Mouse (Mus musculus): ENCODE measurements at regions not wholly inside any gene's neighbourhood (a gene's known extent, or its start where the extent isn't known, plus 50 kb on each side); places are given as distances from the start of the nearest gene placed in this dataset.

- H3K9ac ChIP-seq (ENCODE audit: low read length): no peak overlapping the region
- no peak overlapping the region for H3K4me3 ChIP-seq (ENCODE audit: low read depth, low read length)
- no peaks in the 10 kb centered on the region for H3K36me3 ChIP-seq (ENCODE audit: control insufficient read depth, insufficient read depth, low read length)
- no peaks in the 10 kb centered on the region for H3K27me3 ChIP-seq (ENCODE audit: control insufficient read depth, insufficient read depth, low read length)
- no peaks in the 10 kb centered on the region for H3K9me3 ChIP-seq (ENCODE audit: control insufficient read depth, low read length)
- 88% methylated on average over 8 of the region's 8 CpGs for WGBS
- H3K4me2 ChIP-seq: no peak overlapping the region
- no peaks in the 10 kb centered on the region for H3K4me1 ChIP-seq (ENCODE audit: control insufficient read depth, insufficient read depth, low read length)
- no peak overlapping the region for H3K27ac ChIP-seq (ENCODE audit: low read depth, low read length)
- DNase-seq (ENCODE audit: low spot score, missing footprints) (no peak), ATAC-seq (ENCODE audit: low FRiP score) (no peak)
These were observed 104.3 kb upstream of the Cpm start for GRCm38 (mm10) chr10:117524926-117525565.

GRCm38 (mm10) chr10:117524101-117524500 is 105.2 kb upstream of the Cpm start:
- no peak for ATAC-seq (ENCODE audit: low FRiP score)
- Histone ChIP-seq H3K9me3 (ENCODE audit: control insufficient read depth, low read length) (no peaks in the 10 kb centered on the region), H3K9ac (ENCODE audit: low read length) (no peak overlapping the region), H3K27ac (ENCODE audit: low read depth, low read length) (no peak overlapping the region), H3K27me3 (ENCODE audit: control insufficient read depth, insufficient read depth, low read length) (no peaks in the 10 kb centered on the region), H3K4me1 (ENCODE audit: control insufficient read depth, insufficient read depth, low read length) (no peaks in the 10 kb centered on the region), H3K4me3 (ENCODE audit: low read depth, low read length) (no peak overlapping the region), H3K4me2 (no peak overlapping the region), H3K36me3 (ENCODE audit: control insufficient read depth, insufficient read depth, low read length) (no peaks in the 10 kb centered on the region)
- 83% methylated on average over 7 of the region's 7 CpGs for WGBS
- DNase-seq (ENCODE audit: low spot score, missing footprints): no peak

GRCm38 (mm10) chr10:117522906-117523829 is 106.1 kb upstream of the Cpm start:
- H3K27me3 ChIP-seq (ENCODE audit: control insufficient read depth, insufficient read depth, low read length): no peaks in the 10 kb centered on the region
- H3K4me2 ChIP-seq: no peak overlapping the region
- no peak for ATAC-seq (ENCODE audit: low FRiP score)
- H3K36me3 ChIP-seq (ENCODE audit: control insufficient read depth, insufficient read depth, low read length): no peaks in the 10 kb centered on the region
- no peak overlapping the region for H3K4me3 ChIP-seq (ENCODE audit: low read depth, low read length)
- no peak overlapping the region for H3K9ac ChIP-seq (ENCODE audit: low read length)
- DNase-seq (ENCODE audit: low spot score, missing footprints): no peak
- WGBS: 88% methylated on average over 10 of the region's 10 CpGs
- peaks cover 4% of the 10 kb centered on the region; the same call in 1 of the 2 replicates for H3K4me1 ChIP-seq (ENCODE audit: control insufficient read depth, insufficient read depth, low read length)
- H3K27ac ChIP-seq (ENCODE audit: low read depth, low read length): no peak overlapping the region
- no peaks in the 10 kb centered on the region for H3K9me3 ChIP-seq (ENCODE audit: control insufficient read depth, low read length)

GRCm38 (mm10) chr10:117522373-117522772 is 106.9 kb upstream of the Cpm start:
- H3K4me3 ChIP-seq (ENCODE audit: low read depth, low read length): no peak overlapping the region
- no peak overlapping the region for H3K9ac ChIP-seq (ENCODE audit: low read length)
- H3K27me3 ChIP-seq (ENCODE audit: control insufficient read depth, insufficient read depth, low read length): no peaks in the 10 kb centered on the region
- H3K4me2 ChIP-seq: no peak overlapping the region
- H3K9me3 ChIP-seq (ENCODE audit: control insufficient read depth, low read length): no peaks in the 10 kb centered on the region
- DNase-seq (ENCODE audit: low spot score, missing footprints) (no peak), ATAC-seq (ENCODE audit: low FRiP score) (no peak)
- H3K27ac ChIP-seq (ENCODE audit: low read depth, low read length): no peak overlapping the region
- peaks cover 4% of the 10 kb centered on the region; the same call in 1 of the 2 replicates for H3K4me1 ChIP-seq (ENCODE audit: control insufficient read depth, insufficient read depth, low read length)
- H3K36me3 ChIP-seq (ENCODE audit: control insufficient read depth, insufficient read depth, low read length): no peaks in the 10 kb centered on the region
- WGBS: 76% methylated on average over 3 of the region's 3 CpGs

DNA sequence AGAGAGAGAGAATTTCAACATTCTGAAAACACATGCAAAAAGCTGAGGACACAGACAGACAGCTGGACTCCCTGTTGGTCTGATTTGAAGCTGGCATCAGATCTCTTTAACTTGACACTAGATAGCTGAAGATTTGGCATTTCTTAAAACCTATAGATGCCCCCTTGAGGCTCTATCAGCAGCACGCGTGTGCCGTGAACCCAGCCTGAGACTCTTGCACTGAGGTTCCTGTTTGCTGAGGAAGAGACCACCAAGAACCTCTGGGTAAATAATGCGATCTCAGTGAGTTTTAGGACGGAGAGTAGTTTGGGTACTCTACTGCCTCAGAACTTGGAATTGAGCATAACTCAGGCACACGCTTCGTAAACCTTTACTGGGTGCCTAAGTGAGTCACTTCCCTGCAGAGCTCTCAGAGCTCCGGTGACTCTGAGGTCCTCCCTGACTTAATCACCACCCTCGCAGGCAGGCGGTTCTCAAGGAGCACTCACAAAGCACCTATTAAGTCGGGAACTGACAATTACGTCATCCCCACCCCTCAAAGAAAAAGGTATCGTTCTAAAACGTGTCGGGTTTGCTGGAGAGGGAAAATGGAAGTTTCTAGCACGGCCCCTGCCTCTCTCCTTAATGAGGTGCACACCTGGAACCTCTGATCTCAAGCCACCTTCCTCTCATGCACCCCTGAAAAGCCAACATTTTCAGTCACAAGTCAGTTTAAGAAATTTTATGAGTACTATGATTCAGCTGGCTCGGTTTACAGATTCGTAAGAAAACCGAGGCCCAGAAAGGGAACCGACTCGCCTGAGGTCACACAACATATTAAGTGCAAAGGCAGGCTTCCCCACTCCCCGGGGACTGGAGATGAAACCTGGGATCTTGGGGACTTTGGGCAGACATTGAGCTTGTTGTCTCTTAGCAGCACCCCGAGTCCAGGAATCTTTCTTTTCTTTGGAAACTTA is 107.7 kb upstream of the Cpm start:
- no peak for ATAC-seq (ENCODE audit: low FRiP score)

DNA sequence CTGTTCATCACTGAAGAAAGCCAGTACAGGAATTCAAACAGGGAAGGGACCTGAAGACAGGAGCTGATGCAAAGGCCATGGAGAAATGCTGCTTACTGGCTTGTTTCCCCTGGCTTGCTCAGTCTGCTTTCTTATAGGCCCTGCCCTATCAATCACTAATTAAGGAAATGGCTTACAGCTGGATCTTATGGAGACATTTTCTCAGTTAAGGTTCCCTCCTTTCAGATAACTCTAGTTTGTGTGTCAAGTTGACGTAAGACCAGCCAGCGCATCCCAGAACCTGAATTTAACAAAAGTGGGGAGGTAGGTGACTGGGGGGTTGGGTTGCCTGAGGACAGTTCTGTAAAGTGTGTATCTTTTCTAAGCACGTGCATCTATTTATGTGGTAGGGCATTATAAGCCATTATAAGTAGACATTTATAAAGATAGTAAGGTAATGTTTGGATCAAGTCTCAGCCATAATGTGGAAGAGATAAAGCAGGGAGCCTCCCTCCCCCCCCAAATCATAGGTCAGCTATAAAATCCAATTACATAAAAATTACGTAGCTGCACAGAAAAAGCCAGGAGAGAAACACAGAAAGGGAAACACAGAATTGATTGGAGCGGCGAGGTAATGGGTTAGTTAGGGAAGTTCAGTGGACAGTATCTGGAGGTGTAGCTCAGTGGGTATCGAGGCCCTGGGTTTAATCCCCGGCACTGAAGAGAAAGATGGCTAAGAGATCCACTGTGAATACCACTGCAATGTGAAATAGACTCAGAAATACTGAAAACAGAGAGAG is 108.6 kb upstream of the Cpm start:
- Histone ChIP-seq H3K9ac (ENCODE audit: low read length) (no peak overlapping the region), H3K4me2 (no peak overlapping the region), H3K27me3 (ENCODE audit: control insufficient read depth, insufficient read depth, low read length) (no peaks in the 10 kb centered on the region), H3K4me3 (ENCODE audit: low read depth, low read length) (no peak overlapping the region), H3K36me3 (ENCODE audit: control insufficient read depth, insufficient read depth, low read length) (no peaks in the 10 kb centered on the region), H3K27ac (ENCODE audit: low read depth, low read length) (no peak overlapping the region), H3K4me1 (ENCODE audit: control insufficient read depth, insufficient read depth, low read length) (peaks cover 4% of the 10 kb centered on the region; the same call in 1 of the 2 replicates), H3K9me3 (ENCODE audit: control insufficient read depth, low read length) (no peaks in the 10 kb centered on the region)
- ATAC-seq (ENCODE audit: low FRiP score): no peak
- DNase-seq (ENCODE audit: low spot score, missing footprints): peak; percentile 69
- WGBS: 91% methylated on average over 8 of the region's 8 CpGs

More for the DNA sequence above, 107.7 kb upstream of the Cpm start:
- WGBS: 73% methylated on average over 23 of the region's 23 CpGs
- Histone ChIP-seq H3K4me1 (ENCODE audit: control insufficient read depth, insufficient read depth, low read length) (peaks cover 4% of the 10 kb centered on the region; the same call in 1 of the 2 replicates), H3K4me2 (no peak overlapping the region), H3K36me3 (ENCODE audit: control insufficient read depth, insufficient read depth, low read length) (no peaks in the 10 kb centered on the region), H3K9me3 (ENCODE audit: control insufficient read depth, low read length) (no peaks in the 10 kb centered on the region), H3K9ac (ENCODE audit: low read length) (no peak overlapping the region), H3K27ac (ENCODE audit: low read depth, low read length) (no peak overlapping the region), H3K4me3 (ENCODE audit: low read depth, low read length) (no peak overlapping the region), H3K27me3 (ENCODE audit: control insufficient read depth, insufficient read depth, low read length) (no peaks in the 10 kb centered on the region)
- no peak for DNase-seq (ENCODE audit: low spot score, missing footprints)

DNA sequence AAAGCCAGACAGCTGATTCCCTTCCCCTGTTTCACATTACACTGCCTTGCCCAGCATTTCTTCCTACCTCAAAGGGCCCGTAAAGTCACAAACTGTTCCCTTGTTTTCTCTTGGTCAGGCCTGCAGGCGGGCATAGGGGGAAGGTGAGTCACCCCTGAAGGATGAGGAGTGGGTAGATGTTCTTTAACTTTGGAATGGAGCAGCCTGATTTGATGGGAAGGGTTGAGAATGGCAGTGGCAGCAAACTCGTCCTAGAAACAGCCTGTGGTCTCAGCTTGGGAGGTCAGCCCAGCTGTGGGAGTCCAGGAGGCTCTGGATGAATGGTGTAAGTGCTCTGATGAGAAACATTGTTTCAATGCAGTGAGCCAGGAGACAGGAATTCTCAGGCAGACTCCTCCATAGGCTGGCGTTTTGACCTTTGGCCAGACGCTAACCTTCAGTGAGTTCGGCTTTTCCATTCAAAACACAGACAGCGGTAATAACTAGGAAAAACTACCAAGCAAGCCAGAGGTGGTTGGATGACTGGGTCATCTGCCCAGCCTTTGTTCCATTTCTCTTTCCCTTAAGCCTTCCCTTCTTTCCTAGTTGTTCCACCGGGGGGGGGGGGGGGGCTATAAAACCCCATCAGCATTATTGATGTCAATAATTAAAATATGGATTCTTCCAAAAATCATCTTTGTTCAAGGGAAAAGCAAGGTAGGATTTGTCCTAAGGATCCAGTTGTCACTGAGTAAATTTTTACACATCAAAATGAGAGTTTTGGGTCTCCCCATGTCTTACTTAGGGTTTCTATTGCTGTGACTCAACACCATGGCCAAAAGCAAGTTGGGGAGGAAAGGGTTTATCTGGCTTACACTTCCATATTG is 109.4 kb upstream of the Cpm start:
- H3K9me3 ChIP-seq (ENCODE audit: control insufficient read depth, low read length): no peaks in the 10 kb centered on the region
- H3K4me1 ChIP-seq (ENCODE audit: control insufficient read depth, insufficient read depth, low read length): peaks cover 4% of the 10 kb centered on the region; the same call in 1 of the 2 replicates
- 29% methylated on average over 8 of the region's 8 CpGs for WGBS
- H3K4me3 ChIP-seq (ENCODE audit: low read depth, low read length): no peak overlapping the region
- H3K9ac ChIP-seq (ENCODE audit: low read length): no peak overlapping the region
- DNase-seq (ENCODE audit: low spot score, missing footprints) (peak; percentile 82), ATAC-seq (ENCODE audit: low FRiP score) (no peak)
- H3K36me3 ChIP-seq (ENCODE audit: control insufficient read depth, insufficient read depth, low read length): no peaks in the 10 kb centered on the region
- no peaks in the 10 kb centered on the region for H3K27me3 ChIP-seq (ENCODE audit: control insufficient read depth, insufficient read depth, low read length)
- H3K27ac ChIP-seq (ENCODE audit: low read depth, low read length): no peak overlapping the region
- no peak overlapping the region for H3K4me2 ChIP-seq
